Mouse (Mus musculus) kidney, adult 2 months (tissue): ENCODE data around the gene Gm1113. TPM values are rescaled to one million over a fixed set of nuclear protein-coding genes. Genes with fewer than 3 reads are reported as not detected.

Source experiments
- DNase-seq: peaks from one replicate; pipeline ENCODE4 v3.0.0; 2021
- H3K27ac ChIP-seq: fragments of 200-500 bp; 2 replicates; pipeline ENCODE4 v1.5.1; 2012; ENCODE audit warnings: low read depth, low read length, control low read depth, inconsistent platforms; ENCODE audit not compliant: insufficient read depth
- H3K27me3 ChIP-seq: fragments of 200-500 bp; replicated peaks from 2 replicates; pipeline ENCODE4 v1.6.1; 2012; ENCODE audit warnings: mild to moderate bottlenecking, moderate library complexity, low read length, inconsistent platforms; ENCODE audit not compliant: control insufficient read depth, insufficient read depth
- H3K36me3 ChIP-seq: fragments of 200-500 bp; 2 replicates; pipeline ENCODE4 v1.6.1; 2012; ENCODE audit warnings: mild to moderate bottlenecking, moderate library complexity, low read length, inconsistent platforms; ENCODE audit not compliant: control insufficient read depth, insufficient read depth
- H3K4me1 ChIP-seq: fragments of 200-500 bp; 2 replicates; pipeline ENCODE4 v1.6.1; 2011; ENCODE audit warnings: low read length; ENCODE audit not compliant: control insufficient read depth, insufficient read depth
- H3K4me3 ChIP-seq: fragments of 200-500 bp; 2 replicates; pipeline ENCODE4 v1.5.1; 2011; ENCODE audit warnings: mild to moderate bottlenecking, low read depth, low read length, control low read depth; ENCODE audit not compliant: insufficient read depth
- CTCF ChIP-seq: fragments of 200-500 bp; conservative IDR thresholded peaks from 2 replicates; pipeline ENCODE4 v1.5.1; 2011; ENCODE audit warnings: low read depth, mild to moderate bottlenecking, control low read depth, low read length, moderate library complexity, mixed read lengths; ENCODE audit not compliant: insufficient read depth, insufficient read length
- POLR2A ChIP-seq: fragments of 200-500 bp; IDR thresholded peaks from one replicate; pipeline ENCODE4 v1.6.1; 2011; ENCODE audit warnings: low read depth, low read length, control low read depth
- WGBS: fragments of 180-500 bp; shearing (Covaris S2); methylation state at CpG from one replicate; pipeline ENCODE4 v1.1.7; 2018; 5-methylcytosine and 5-hydroxymethylcytosine counted together
- polyA plus RNA-seq: library from polyadenylated mRNA; depleted of rRNA; stranded (reverse); fragments of >200 nt; gene quantifications from 2 replicates; pipeline ENCODE4 v1.2.3, GENCODE M21; 2012

Gm1113 gene
- polyA plus RNA-seq, 1 experiment: not detected

DNA sequence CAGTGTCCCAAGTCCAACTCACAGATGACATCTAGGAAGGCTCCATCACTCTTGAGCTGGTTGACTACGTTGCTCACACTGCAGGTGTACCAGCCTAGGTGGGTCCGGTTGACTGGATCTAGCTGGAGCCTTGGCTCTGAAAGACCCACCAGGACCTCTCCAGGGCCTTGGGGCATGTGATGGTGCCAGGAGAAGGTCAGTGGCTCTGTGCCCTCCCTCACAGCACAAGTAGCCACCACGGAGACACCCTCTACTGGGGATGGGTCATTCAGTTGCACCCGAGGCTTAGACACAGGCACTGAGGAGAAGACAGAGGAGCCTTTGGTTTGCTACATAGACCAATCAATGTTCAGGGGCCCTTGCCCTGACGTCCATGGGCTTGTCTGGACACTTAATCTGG lies 1.9 kb downstream of the Gm1113 start:
- no peak for TF ChIP-seq POLR2A
- TF ChIP-seq CTCF: no peak
- no peaks in the 10 kb centered on the region for H3K4me1 ChIP-seq
- no peak overlapping the region for H3K4me3 ChIP-seq
- no peaks in the 10 kb centered on the region for H3K36me3 ChIP-seq
- H3K27ac ChIP-seq: no peak overlapping the region
- 87% methylated on average over 5 of the region's 5 CpGs for WGBS
- H3K27me3 ChIP-seq: no peaks in the 10 kb centered on the region
- DNase-seq: no peak

DNA sequence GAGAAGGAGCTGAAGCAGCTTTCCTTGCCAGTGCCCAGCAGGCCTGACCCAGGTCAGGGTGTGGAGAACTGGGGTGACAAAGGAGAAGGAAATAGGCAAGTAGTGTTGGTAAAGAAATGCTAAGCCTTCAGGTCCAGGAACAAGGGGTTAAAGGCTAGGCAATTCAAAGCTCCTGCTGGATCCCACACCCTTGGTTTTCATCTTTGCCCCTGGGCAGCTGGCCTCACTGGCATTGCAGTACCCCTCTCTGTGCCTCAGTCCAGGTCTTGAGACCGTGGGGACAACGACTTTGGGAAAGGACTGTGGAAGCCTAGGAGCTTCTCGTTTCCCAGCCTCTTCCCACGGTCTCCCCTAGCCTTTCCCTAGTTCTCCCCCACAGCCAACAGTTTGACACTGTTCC lies 4.2 kb downstream of the Gm1113 start:
- 86% methylated on average over 4 of the region's 4 CpGs for WGBS
- H3K4me3 ChIP-seq: no peak overlapping the region
- no peak for DNase-seq
- no peaks in the 10 kb centered on the region for H3K27me3 ChIP-seq
- H3K36me3 ChIP-seq: no peaks in the 10 kb centered on the region
- no peaks in the 10 kb centered on the region for H3K4me1 ChIP-seq
- no peak overlapping the region for H3K27ac ChIP-seq
- no peak for TF ChIP-seq POLR2A

DNA sequence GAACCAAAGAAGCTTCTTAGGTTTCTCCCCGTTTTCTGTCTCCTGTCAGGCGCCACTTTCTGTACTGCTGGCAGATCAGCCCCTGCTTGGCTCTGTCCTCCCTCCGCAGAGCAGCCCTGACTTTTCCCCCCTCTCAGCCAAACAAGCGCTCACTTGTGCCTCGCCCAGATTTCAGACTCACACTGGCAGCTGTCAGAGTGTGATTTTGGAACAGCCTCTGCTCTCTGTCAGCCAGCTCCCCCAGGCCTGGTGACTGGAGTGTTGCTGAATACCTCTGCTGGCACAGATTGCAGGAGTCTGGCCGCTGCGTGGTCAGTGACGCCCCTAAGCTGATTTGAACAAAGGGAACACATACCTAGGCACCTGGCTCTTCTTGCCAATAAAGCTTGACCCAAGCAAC lies 9.8 kb downstream of the Gm1113 start:
- WGBS: 63% methylated on average over 8 of the region's 8 CpGs
- DNase-seq: no peak
- Histone ChIP-seq H3K27me3 (no peaks in the 10 kb centered on the region), H3K4me1 (no peaks in the 10 kb centered on the region), H3K27ac (no peak overlapping the region), H3K4me3 (no peak overlapping the region), H3K36me3 (no peaks in the 10 kb centered on the region)
- TF ChIP-seq POLR2A (no peak), CTCF (no peak)

DNA sequence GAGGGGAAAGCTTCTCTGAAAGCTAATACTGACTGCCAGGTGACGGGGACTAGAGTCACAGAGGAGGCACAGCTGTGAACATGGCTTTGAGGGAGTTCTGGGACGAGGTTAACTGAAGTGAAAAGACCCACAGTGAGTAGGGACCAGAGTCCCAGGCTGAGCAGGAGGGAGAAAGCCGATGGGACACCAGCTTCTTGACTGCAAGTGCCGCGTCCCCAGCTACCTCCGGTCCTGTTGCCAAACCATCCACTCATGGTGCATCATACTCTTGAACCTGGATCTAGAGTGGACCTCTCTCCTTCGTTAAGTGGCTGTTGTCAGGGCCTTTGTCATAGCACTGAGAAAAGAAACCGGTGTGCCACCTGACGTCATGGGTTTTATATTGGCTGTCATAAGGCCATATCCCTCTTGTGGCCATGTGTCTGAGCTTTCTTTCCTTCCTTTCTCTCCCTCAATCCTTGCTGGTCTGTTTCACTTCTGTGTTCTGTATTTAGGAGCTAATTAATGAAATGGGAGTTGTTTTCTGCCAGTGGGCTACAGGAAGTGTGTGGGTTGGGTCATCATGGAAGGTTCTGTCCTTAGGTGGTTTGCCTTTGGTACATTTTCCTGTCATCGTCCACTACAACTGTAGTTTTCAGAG lies 15.6 kb downstream of the Gm1113 start:
- no peak for DNase-seq
- H3K4me1 ChIP-seq: no peaks in the 10 kb centered on the region
- H3K4me3 ChIP-seq: no peak overlapping the region
- H3K27ac ChIP-seq: no peak overlapping the region
- TF ChIP-seq POLR2A (no peak), CTCF (no peak)
- no peaks in the 10 kb centered on the region for H3K27me3 ChIP-seq
- no peaks in the 10 kb centered on the region for H3K36me3 ChIP-seq
- WGBS: 91% methylated on average over 10 of the region's 10 CpGs

DNA sequence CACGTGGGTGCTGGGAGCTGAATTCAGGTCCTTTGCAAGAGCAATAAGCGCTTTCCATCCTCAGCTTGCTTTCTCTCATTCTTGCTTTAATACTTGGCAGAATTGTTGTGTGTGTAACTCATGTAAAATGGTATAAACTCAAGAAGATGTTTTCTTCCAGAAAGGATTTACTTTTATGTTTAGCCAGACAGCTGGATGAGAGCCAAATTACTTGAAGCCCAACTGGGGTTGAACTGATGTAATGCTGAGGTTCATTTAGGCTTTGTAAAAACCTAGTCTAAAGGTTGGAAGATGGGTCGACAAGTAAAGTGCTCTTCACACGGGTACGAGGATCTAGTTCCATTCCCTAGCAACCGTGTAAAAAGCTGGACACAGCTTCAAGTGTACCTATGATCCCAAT lies 18.1 kb downstream of the Gm1113 start:
- no peak for DNase-seq
- Histone ChIP-seq H3K27me3 (no peaks in the 10 kb centered on the region), H3K36me3 (no peaks in the 10 kb centered on the region), H3K27ac (no peak overlapping the region), H3K4me1 (no peaks in the 10 kb centered on the region), H3K4me3 (no peak overlapping the region)
- WGBS: 80% methylated on average over 6 of the region's 6 CpGs
- no peak for TF ChIP-seq CTCF

DNA sequence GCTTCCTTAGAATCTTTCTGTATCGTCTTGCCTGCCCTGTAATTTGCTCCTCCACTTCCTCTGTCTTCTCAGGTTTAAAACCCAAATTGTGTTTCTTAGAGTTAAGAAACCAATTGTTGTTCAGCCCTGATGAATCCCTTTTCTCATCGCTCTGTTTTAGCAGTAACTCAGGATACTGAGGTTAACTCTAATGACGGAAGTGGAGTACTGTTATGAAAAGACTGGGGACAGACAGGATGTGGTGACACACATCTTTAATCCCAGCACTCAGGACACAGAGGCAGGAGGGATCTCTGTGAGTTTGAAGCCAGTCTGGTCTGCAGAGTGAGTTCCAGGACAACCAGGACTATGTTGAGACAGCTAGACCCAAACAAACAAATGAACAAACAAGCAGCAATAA lies 22.6 kb downstream of the Gm1113 start:
- no peaks in the 10 kb centered on the region for H3K36me3 ChIP-seq
- WGBS: 62% methylated on average over 3 of the region's 3 CpGs

DNA sequence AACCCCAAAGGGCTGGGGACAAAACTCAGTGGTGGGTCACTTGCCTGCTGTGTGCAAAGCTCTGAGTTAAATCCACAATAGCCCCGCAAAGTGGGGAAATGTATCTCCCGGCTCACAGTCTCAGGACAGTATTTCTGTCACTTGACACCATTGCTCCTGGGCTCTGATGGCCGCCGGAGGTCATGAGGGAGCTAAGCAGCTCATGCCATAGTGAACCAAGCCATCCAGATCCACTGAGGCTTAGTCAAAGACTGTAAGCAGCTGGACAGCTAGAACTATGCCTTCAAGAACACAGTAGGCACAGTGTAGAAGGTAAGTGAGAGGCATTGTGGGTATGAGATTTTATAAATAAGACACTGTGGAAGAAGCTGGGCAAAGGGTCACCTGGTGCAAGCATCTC lies 23.1 kb downstream of the Gm1113 start:
- TF ChIP-seq CTCF (no peak), POLR2A (no peak)
- Histone ChIP-seq H3K4me1 (no peaks in the 10 kb centered on the region), H3K27me3 (no peaks in the 10 kb centered on the region), H3K27ac (no peak overlapping the region), H3K36me3 (no peaks in the 10 kb centered on the region), H3K4me3 (no peak overlapping the region)
- peak; percentile 9 for DNase-seq
- 52% methylated on average over 4 of the region's 4 CpGs for WGBS

More for the DNA sequence above, 22.6 kb downstream of the Gm1113 start:
- TF ChIP-seq CTCF: no peak
- TF ChIP-seq POLR2A: no peak
- Histone ChIP-seq H3K4me1 (no peaks in the 10 kb centered on the region), H3K4me3 (no peak overlapping the region), H3K27me3 (no peaks in the 10 kb centered on the region), H3K27ac (no peak overlapping the region)
- no peak for DNase-seq

DNA sequence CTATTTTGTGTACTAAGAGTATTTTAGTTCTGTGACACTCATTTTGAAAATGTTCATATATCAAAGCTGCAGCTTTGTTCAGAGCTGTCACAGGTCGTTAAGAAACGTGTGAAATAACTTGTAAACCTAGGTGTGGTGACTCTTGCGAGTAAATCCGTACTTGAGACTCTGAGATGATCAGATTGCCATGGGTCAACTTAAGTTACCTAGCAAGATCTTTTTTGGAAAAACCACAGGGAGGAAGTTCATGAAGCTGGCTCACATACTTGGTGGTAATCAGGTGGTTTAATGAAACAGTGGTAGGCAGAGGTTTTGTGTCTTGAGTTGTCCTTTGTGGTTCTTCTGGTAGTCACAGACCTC lies 24.4 kb downstream of the Gm1113 start:
- Histone ChIP-seq H3K4me3 (no peak overlapping the region), H3K4me1 (no peaks in the 10 kb centered on the region), H3K27me3 (no peaks in the 10 kb centered on the region), H3K36me3 (no peaks in the 10 kb centered on the region), H3K27ac (no peak overlapping the region)
- 26% methylated on average over 4 of the region's 4 CpGs for WGBS
- TF ChIP-seq POLR2A (no peak), CTCF (no peak)
- no peak for DNase-seq
